Mouse (Mus musculus) midbrain, embryonic 13.5 days (tissue): ENCODE measurements around the gene AI481877. TPM values are rescaled to one million over a fixed set of nuclear protein-coding genes. Genes with fewer than 3 reads are reported as not detected.
A peak's percentile ranks its signal among the peaks of the same experiment; 100 is the strongest.

ENCODE experiments used
- ATAC-seq: fragments of 200-750 bp; cut with Nextera tagmentation; 2 replicates; pipeline ENCODE4 v1.8.0; 2017; ENCODE audit warnings: mild to moderate bottlenecking, moderate TSS enrichment, moderate library complexity
- H3K27ac ChIP-seq: fragments of 300-500 bp; sonication (generic); 2 replicates; pipeline ENCODE4 v1.5.1; 2015; ENCODE audit warnings: inconsistent platforms, mild to moderate bottlenecking, moderate library complexity
- H3K27me3 ChIP-seq: fragments of 300-500 bp; sonication (generic); 2 replicates; pipeline ENCODE4 v1.6.1; 2015; ENCODE audit warnings: mild to moderate bottlenecking, inconsistent platforms
- H3K36me3 ChIP-seq: fragments of 300-500 bp; sonication (generic); 2 replicates; pipeline ENCODE4 v1.6.1; 2015; ENCODE audit warnings: mild to moderate bottlenecking, inconsistent platforms
- H3K4me1 ChIP-seq: fragments of 300-500 bp; sonication (generic); replicated peaks from 2 replicates; pipeline ENCODE4 v1.6.1; 2015; ENCODE audit warnings: inconsistent platforms
- H3K4me2 ChIP-seq: fragments of 300-500 bp; sonication (generic); replicated peaks from 2 replicates; pipeline ENCODE4 v1.6.1; 2015; ENCODE audit warnings: moderate library complexity, mild to moderate bottlenecking, inconsistent platforms
- H3K4me3 ChIP-seq: fragments of 300-500 bp; sonication (generic); replicated peaks from 2 replicates; pipeline ENCODE4 v1.5.1; 2015; ENCODE audit warnings: mild to moderate bottlenecking, inconsistent platforms
- H3K9ac ChIP-seq: fragments of 300-500 bp; sonication (generic); replicated peaks from 2 replicates; pipeline ENCODE4 v1.6.1; 2015; ENCODE audit warnings: mild to moderate bottlenecking, inconsistent platforms
- H3K9me3 ChIP-seq: fragments of 300-500 bp; sonication (generic); 2 replicates; pipeline ENCODE4 v1.6.1; 2016; ENCODE audit warnings: mild to moderate bottlenecking, inconsistent platforms
- WGBS: fragments of 180-500 bp; shearing (Covaris S2); methylation state at CpG from one replicate; pipeline ENCODE4 v1.1.7; 2015; 5-methylcytosine and 5-hydroxymethylcytosine counted together
- polyA plus RNA-seq: library from polyadenylated mRNA; unstranded; fragments of >200 nt; fragmentation: Nextera tagmentation; extraction: Ambion mirVana; gene quantifications from 2 replicates; pipeline ENCODE4 v1.2.1, GENCODE M21; 2015

The AI481877 gene
- polyA plus RNA-seq, 1 experiment from 2014 or later, result 0.04 TPM

DNA sequence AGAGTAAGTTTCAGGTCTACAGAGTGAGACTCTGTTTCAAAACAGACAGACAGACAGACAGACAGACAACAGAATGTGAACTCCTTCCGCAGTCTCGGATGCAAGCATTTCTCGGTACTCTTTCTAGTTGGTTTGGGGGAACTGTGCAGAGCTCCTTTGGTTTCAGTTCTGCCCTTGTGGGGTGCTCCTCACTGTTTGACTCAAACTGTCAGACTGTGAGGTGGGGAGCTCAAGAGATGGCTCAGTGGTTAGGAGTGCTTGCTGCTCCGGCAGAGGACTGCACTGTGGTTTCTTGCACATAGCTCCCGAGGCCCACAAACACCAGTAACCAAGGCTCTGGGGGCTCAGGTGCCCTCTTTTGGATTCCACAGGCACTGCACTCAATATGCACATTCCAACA lies 95.7 kb downstream of the AI481877 start:
- Histone ChIP-seq H3K27me3 (no peaks in the 10 kb centered on the region), H3K9ac (no peak overlapping the region), H3K9me3 (no peaks in the 10 kb centered on the region), H3K36me3 (peaks cover 25% of the 10 kb centered on the region), H3K4me3 (no peak overlapping the region), H3K4me1 (no peaks in the 10 kb centered on the region; the same call in 1 of the 2 replicates), H3K4me2 (no peak overlapping the region), H3K27ac (no peak overlapping the region)
- WGBS, result 93% methylated on average over 5 of the region's 5 CpGs
- no peak for ATAC-seq

- no peak overlapping the region for H3K4me3 ChIP-seq
- H3K4me1 ChIP-seq, result peaks cover 8% of the 10 kb centered on the region; the same call in 1 of the 2 replicates
- H3K27ac ChIP-seq, result no peak overlapping the region
- 90% methylated on average over 11 of the region's 11 CpGs for WGBS
- peaks cover 25% of the 10 kb centered on the region for H3K36me3 ChIP-seq
- no peak overlapping the region for H3K4me2 ChIP-seq
- no peaks in the 10 kb centered on the region for H3K9me3 ChIP-seq
- no peak overlapping the region for H3K9ac ChIP-seq
- no peaks in the 10 kb centered on the region for H3K27me3 ChIP-seq
- ATAC-seq, result no peak
These were observed 98.1 kb downstream of the AI481877 start for GRCm38 (mm10) chr4:59040397-59041287.

- H3K27me3 ChIP-seq, result no peaks in the 10 kb centered on the region
- no peak overlapping the region for H3K9ac ChIP-seq
- no peaks in the 10 kb centered on the region; the same call in 1 of the 2 replicates for H3K9me3 ChIP-seq
- peaks cover 11% of the 10 kb centered on the region; the same call in 1 of the 2 replicates for H3K4me1 ChIP-seq
- H3K4me3 ChIP-seq, result no peak overlapping the region
- H3K4me2 ChIP-seq, result no peak overlapping the region
- no peak overlapping the region for H3K27ac ChIP-seq
- no peak for ATAC-seq
- WGBS, result 73% methylated on average over 3 of the region's 3 CpGs
- H3K36me3 ChIP-seq, result peaks cover 19% of the 10 kb centered on the region
These were observed 101.3 kb downstream of the AI481877 start for GRCm38 (mm10) chr4:59037525-59037924.

DNA sequence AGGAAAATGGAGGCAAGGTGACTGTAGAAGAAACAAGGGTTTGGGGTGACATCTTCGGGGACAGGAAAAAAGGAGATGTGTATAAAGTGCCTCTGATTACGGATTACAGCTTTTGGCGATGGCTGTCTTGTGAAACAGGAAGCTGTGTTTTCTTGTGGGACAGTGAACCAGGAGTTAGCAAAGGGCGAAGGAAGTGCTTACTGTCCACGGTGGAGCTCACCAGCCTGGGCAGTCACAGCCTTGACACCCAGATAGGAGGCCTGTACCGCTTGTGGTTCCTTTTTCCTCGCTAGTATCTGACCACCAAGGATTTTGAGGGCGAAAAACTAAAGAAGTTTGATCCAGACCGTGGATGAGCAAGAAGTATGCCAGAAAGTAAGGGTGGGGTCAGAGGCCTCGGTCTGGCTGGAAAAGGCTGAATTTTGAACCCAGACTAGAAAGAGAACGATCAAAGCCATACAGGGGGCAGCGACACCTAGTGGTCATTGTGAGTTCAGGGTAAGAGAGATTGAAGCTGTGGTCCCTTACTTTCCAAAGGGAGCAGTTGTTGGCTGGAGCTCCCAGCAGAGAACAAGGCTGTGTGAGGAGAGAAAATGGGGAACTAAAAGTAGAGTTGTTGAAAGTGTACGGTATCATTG lies 102.2 kb downstream of the AI481877 start:
- H3K36me3 ChIP-seq, result peaks cover 13% of the 10 kb centered on the region
- H3K9ac ChIP-seq, result no peak overlapping the region
- peak overlapping the region; percentile 63; the same call in 1 of the 2 replicates for H3K4me2 ChIP-seq
- WGBS, result 50% methylated on average over 13 of the region's 13 CpGs
- H3K4me3 ChIP-seq, result no peak overlapping the region; the same call in 1 of the 2 replicates
- no peaks in the 10 kb centered on the region; the same call in 1 of the 2 replicates for H3K9me3 ChIP-seq
- no peak for ATAC-seq
- H3K27ac ChIP-seq, result no peak overlapping the region
- no peaks in the 10 kb centered on the region for H3K27me3 ChIP-seq
- H3K4me1 ChIP-seq, result peaks cover 11% of the 10 kb centered on the region; the same call in 1 of the 2 replicates

DNA sequence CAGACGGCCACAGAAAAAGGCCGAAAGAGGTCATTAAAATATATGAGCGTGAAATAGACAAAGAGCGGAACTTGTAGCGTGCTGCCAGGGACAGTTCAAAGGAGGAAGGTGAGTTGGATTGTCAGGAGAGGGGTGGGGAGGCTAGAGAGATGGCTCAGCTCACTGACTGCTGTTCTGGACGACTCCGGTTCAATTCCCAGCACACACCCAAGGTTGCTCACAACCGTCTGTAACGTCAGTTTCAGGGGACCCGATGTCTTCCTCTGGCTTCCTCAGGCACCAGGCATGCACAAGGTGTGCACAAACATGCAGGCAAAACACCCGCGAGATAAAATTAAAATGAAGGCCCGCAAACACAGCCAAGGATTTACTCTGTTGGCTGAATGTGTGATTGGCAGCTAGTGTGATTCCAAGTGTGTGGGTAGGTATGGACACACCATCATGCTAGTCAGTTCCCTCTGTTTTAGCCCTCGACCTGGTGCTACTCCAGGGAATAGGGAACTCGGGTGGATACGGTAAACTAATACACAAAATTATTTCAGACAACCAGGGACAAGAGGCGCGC lies 102.9 kb downstream of the AI481877 start:
- peak overlapping the region; percentile 74 for H3K4me3 ChIP-seq
- 60% methylated on average over 18 of the region's 18 CpGs for WGBS
- H3K27ac ChIP-seq, result peak overlapping the region; percentile 95
- peak overlapping the region; percentile 63 for H3K4me2 ChIP-seq
- ATAC-seq, result peak; percentile 50
- peaks cover 13% of the 10 kb centered on the region for H3K36me3 ChIP-seq
- H3K4me1 ChIP-seq, result peaks cover 11% of the 10 kb centered on the region; the same call in 1 of the 2 replicates
- H3K27me3 ChIP-seq, result no peaks in the 10 kb centered on the region
- H3K9ac ChIP-seq, result peak overlapping the region; percentile 90
- H3K9me3 ChIP-seq, result no peaks in the 10 kb centered on the region; the same call in 1 of the 2 replicates

DNA sequence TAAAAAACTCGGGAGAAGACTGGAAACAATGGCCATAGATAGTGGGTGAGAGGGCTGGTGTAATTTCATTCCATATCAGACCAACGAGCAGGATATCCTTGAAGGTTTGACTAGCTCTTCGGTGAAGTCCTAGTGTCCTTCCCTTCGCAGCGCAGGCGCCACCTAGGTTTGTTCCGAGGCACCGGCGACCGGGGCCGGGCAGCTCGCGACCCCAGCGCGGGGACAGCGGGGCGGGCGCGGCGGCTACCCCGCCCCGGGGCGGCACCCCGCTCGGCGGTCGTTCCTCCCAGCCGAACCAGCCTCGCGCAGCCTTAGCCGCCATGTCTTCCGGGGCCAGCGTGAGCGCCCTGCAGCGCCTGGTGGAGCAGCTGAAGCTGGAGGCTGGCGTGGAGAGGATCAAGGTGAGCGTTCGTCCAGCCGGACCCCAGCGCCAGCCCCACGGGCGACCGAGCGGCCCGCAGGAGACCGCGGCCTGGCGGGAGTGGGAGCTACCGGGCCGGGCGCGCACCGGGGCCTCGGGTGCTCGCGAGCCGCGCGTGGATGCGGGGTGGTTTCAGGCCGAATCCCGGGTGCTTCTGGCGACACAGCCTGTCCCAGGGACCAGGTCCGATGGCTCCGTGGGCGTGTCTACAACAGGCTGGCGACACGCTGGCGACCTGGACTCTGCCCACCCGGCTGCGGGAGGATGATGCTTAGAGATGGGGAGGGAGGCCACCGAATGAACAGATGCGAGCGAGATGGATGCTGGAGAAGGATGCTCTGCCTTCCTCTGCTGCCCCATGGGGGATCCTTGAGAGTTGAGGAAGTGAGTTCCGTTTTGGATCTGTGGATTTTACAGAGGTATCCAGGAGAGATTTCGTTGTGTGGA lies 103.6 kb downstream of the AI481877 start, which contains the start of gene Gng10:
Gene Gng10, plus strand, starts transcription at position 171 of the 868 bp plus-strand sequence.
- peak within 1 kb of the TSS; percentile 90 for H3K9ac ChIP-seq
- H3K4me3 ChIP-seq, result peak within 1 kb of the TSS; percentile 74
- WGBS, result 5% methylated on average over 71 of the region's 76 CpGs
- peak within 1 kb of the TSS; percentile 63 for H3K4me2 ChIP-seq
- peaks cover 7% of the 10 kb centered on the region for H3K36me3 ChIP-seq
- H3K9me3 ChIP-seq, result no peaks in the 10 kb centered on the region; the same call in 1 of the 2 replicates
- no peaks in the 10 kb centered on the region for H3K27me3 ChIP-seq
- H3K27ac ChIP-seq, result peak within 1 kb of the TSS; percentile 95
- H3K4me1 ChIP-seq, result peaks cover 11% of the 10 kb centered on the region; the same call in 1 of the 2 replicates
- peak; percentile 89 for ATAC-seq

DNA sequence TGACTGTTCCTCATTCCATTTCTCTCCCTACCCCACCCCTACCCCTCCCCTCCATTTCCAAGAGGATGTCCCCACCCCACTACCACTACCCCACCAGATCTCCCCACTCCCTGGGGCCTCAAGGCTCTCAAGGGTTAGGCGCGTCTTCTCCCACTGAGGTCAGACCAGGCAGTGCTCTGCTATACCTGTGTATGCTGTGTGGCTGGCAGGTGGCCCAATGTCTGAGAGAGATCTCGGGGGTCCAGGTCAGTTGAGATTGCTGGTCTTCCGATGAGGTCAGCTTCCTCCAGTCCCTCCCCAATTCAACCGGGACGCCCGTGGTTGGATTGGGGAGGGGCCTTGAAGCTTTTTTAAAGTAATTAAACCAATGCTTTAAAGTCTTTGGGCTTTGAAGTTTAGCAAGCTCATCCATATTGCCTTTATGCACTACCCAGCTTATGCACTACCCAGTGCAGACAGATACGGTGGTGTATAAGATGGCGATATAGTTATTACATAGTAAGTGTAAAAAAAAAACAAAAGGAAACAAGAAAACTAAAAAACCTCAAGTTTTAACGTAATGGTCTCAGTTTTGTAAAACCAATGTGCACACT lies 104.4 kb downstream of the AI481877 start:
- no peaks in the 10 kb centered on the region; the same call in 1 of the 2 replicates for H3K9me3 ChIP-seq
- peak overlapping the region; percentile 90 for H3K9ac ChIP-seq
- peak; percentile 49 for ATAC-seq
- H3K36me3 ChIP-seq, result peaks cover under 1% of the 10 kb centered on the region; the same call in 1 of the 2 replicates
- peaks cover 11% of the 10 kb centered on the region; the same call in 1 of the 2 replicates for H3K4me1 ChIP-seq
- 78% methylated on average over 10 of the region's 10 CpGs for WGBS
- peak overlapping the region; percentile 74 for H3K4me3 ChIP-seq
- H3K27me3 ChIP-seq, result no peaks in the 10 kb centered on the region
- H3K4me2 ChIP-seq, result peak overlapping the region; percentile 63
- peak overlapping the region; percentile 95 for H3K27ac ChIP-seq

GRCm38 (mm10) chr4:59016922-59017321 lies 121.9 kb downstream of the AI481877 start:
- H3K27me3 ChIP-seq, result no peaks in the 10 kb centered on the region
- WGBS, result 86% methylated on average over 2 of the region's 2 CpGs
- no peak overlapping the region for H3K9ac ChIP-seq
- no peaks in the 10 kb centered on the region; the same call in 1 of the 2 replicates for H3K4me1 ChIP-seq
- no peak overlapping the region for H3K4me3 ChIP-seq
- H3K4me2 ChIP-seq, result no peak overlapping the region
- no peak overlapping the region for H3K27ac ChIP-seq
- ATAC-seq, result no peak
- no peaks in the 10 kb centered on the region for H3K9me3 ChIP-seq
- peaks cover 23% of the 10 kb centered on the region for H3K36me3 ChIP-seq

DNA sequence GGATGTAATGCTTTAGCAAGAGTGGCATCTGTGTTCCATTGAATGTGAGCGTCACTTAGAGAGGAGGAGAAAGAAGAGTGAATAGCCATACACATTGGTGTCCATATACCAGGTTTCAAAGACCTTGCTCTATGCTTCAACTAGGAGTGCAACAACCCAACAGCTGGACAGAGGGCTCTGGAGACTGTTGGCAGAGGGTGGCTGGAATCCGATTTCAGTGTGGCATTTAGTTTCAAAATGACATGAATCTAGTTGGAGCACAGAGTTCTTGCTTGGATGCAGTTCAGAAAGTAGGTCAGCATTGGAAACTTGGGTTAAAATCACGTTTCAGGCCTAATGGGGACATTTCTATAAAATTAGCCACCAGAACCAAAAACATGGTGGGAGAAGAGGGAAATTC lies 123.6 kb downstream of the AI481877 start:
- no peak overlapping the region for H3K9ac ChIP-seq
- no peaks in the 10 kb centered on the region for H3K27me3 ChIP-seq
- no peaks in the 10 kb centered on the region for H3K9me3 ChIP-seq
- no peak overlapping the region for H3K27ac ChIP-seq
- H3K4me3 ChIP-seq, result no peak overlapping the region
- 96% methylated on average over 3 of the region's 3 CpGs for WGBS
- no peak overlapping the region for H3K4me2 ChIP-seq
- peaks cover 13% of the 10 kb centered on the region for H3K36me3 ChIP-seq
- ATAC-seq, result no peak
- no peaks in the 10 kb centered on the region; the same call in 1 of the 2 replicates for H3K4me1 ChIP-seq

GRCm38 (mm10) chr4:59011446-59011845 lies 127.3 kb downstream of the AI481877 start:
- Histone ChIP-seq H3K27me3 (no peaks in the 10 kb centered on the region), H3K9me3 (no peaks in the 10 kb centered on the region), H3K4me3 (no peak overlapping the region)

More at GRCm38 (mm10) chr4:59011446-59011845, 127.3 kb downstream of the AI481877 start:
- no peak for ATAC-seq
- H3K9ac ChIP-seq, result no peak overlapping the region
- H3K4me2 ChIP-seq, result no peak overlapping the region
- no peaks in the 10 kb centered on the region for H3K36me3 ChIP-seq
- WGBS, result 88% methylated on average over 3 of the region's 3 CpGs
- peaks cover 5% of the 10 kb centered on the region; the same call in 1 of the 2 replicates for H3K4me1 ChIP-seq
- H3K27ac ChIP-seq, result no peak overlapping the region
